Mouse (Mus musculus): Measurements from ENCODE around the gene Praf2. TPM values are rescaled to one million over a fixed set of nuclear protein-coding genes. Genes with fewer than 3 reads are reported as not detected.

Praf2 gene
- total and polyA plus RNA-seq, 3 experiments, result 6.1 to 15.8 (median 6.7) TPM

- intact Hi-C loops (cut with DNase I), result no loop called here
- 51% methylated on average over 10 of the region's 10 CpGs for WGBS
- Histone ChIP-seq H3K27ac (no peak overlapping the region), H3K4me1 (ENCODE audit: control insufficient read depth, insufficient read depth, low read length) (no peaks in the 10 kb centered on the region), H3K4me3 (no peak overlapping the region), H3K9ac (ENCODE audit: low read depth, low read length) (no peak overlapping the region), H3K79me2 (replicated peaks; ENCODE audit: control insufficient read depth, insufficient read depth, low read length) (no peaks in the 10 kb centered on the region), H3K36me3 (ENCODE audit: control insufficient read depth, insufficient read depth, low read length) (no peaks in the 10 kb centered on the region), H3K27me3 (ENCODE audit: control insufficient read depth, insufficient read depth, low read length) (no peaks in the 10 kb centered on the region)
- DNase-seq, result no peak
- TF ChIP-seq CTCF (IDR thresholded peaks at IDR 0.05) (no peak), EP300 (IDR thresholded peaks at IDR 0.05; ENCODE audit: insufficient read depth, low read depth, low read length) (no peak), POLR2A (IDR thresholded peaks at IDR 0.05; ENCODE audit: insufficient read depth, low read depth, low read length) (no peak)
Measured at GRCm38 (mm10) chrX:7740082-7740819, 12.0 kb downstream of the Praf2 start.

- Histone ChIP-seq H3K9ac (ENCODE audit: low read depth, low read length) (no peak overlapping the region), H3K27me3 (ENCODE audit: control insufficient read depth, insufficient read depth, low read length) (no peaks in the 10 kb centered on the region), H3K4me1 (ENCODE audit: control insufficient read depth, insufficient read depth, low read length) (no peaks in the 10 kb centered on the region), H3K4me3 (no peak overlapping the region), H3K36me3 (ENCODE audit: control insufficient read depth, insufficient read depth, low read length) (no peaks in the 10 kb centered on the region), H3K27ac (no peak overlapping the region), H3K79me2 (replicated peaks; ENCODE audit: control insufficient read depth, insufficient read depth, low read length) (no peaks in the 10 kb centered on the region)
- intact Hi-C loops (cut with DNase I), result no loop called here
- WGBS, result 56% methylated on average over 5 of the region's 5 CpGs
- no peak for TF ChIP-seq POLR2A (IDR thresholded peaks at IDR 0.05; ENCODE audit: insufficient read depth, low read depth, low read length)
- no peak for TF ChIP-seq EP300 (IDR thresholded peaks at IDR 0.05; ENCODE audit: insufficient read depth, low read depth, low read length)
- no peak for TF ChIP-seq CTCF (IDR thresholded peaks at IDR 0.05)
- DNase-seq, result no peak
Measured at GRCm38 (mm10) chrX:7741103-7741502, 12.9 kb downstream of the Praf2 start.

GRCm38 (mm10) chrX:7743470-7743869 lies 15.2 kb downstream of the Praf2 start:
- H3K36me3 ChIP-seq (ENCODE audit: control insufficient read depth, insufficient read depth, low read length), result no peaks in the 10 kb centered on the region
- TF ChIP-seq POLR2A (IDR thresholded peaks at IDR 0.05; ENCODE audit: insufficient read depth, low read depth, low read length) (no peak), CTCF (IDR thresholded peaks at IDR 0.05) (peak; percentile 42)
- intact Hi-C loops (cut with DNase I), result no loop called here
- H3K4me3 ChIP-seq, result no peak overlapping the region
- no peak overlapping the region for H3K9ac ChIP-seq (ENCODE audit: low read depth, low read length)
- no peak for DNase-seq
- 50% methylated on average over 5 of the region's 5 CpGs for WGBS
- no peaks in the 10 kb centered on the region for H3K27me3 ChIP-seq (ENCODE audit: control insufficient read depth, insufficient read depth, low read length)
- H3K27ac ChIP-seq, result no peak overlapping the region
- no peaks in the 10 kb centered on the region for H3K79me2 ChIP-seq (replicated peaks; ENCODE audit: control insufficient read depth, insufficient read depth, low read length)
- H3K4me1 ChIP-seq (ENCODE audit: control insufficient read depth, insufficient read depth, low read length), result no peaks in the 10 kb centered on the region

- DNase-seq, result no peak
- Histone ChIP-seq H3K4me1 (ENCODE audit: control insufficient read depth, insufficient read depth, low read length) (no peaks in the 10 kb centered on the region), H3K4me3 (no peak overlapping the region), H3K36me3 (ENCODE audit: control insufficient read depth, insufficient read depth, low read length) (no peaks in the 10 kb centered on the region), H3K9ac (ENCODE audit: low read depth, low read length) (no peak overlapping the region), H3K27me3 (ENCODE audit: control insufficient read depth, insufficient read depth, low read length) (no peaks in the 10 kb centered on the region), H3K27ac (no peak overlapping the region), H3K79me2 (replicated peaks; ENCODE audit: control insufficient read depth, insufficient read depth, low read length) (no peaks in the 10 kb centered on the region)
- TF ChIP-seq EP300 (IDR thresholded peaks at IDR 0.05; ENCODE audit: insufficient read depth, low read depth, low read length), result no peak
- no peak for TF ChIP-seq POLR2A (IDR thresholded peaks at IDR 0.05; ENCODE audit: insufficient read depth, low read depth, low read length)
- TF ChIP-seq CTCF (IDR thresholded peaks at IDR 0.05), result no peak
- WGBS, result 52% methylated on average over 1 of the region's 1 CpGs
- intact Hi-C loops (cut with DNase I), result no loop called here
Measured at GRCm38 (mm10) chrX:7744940-7745339, 16.7 kb downstream of the Praf2 start.

GRCm38 (mm10) chrX:7745429-7745828 lies 17.2 kb downstream of the Praf2 start:
- WGBS, result 84% methylated on average over 8 of the region's 8 CpGs
- intact Hi-C loops (cut with DNase I), result no loop called here
- H3K27me3 ChIP-seq (ENCODE audit: control insufficient read depth, insufficient read depth, low read length), result no peaks in the 10 kb centered on the region

GRCm38 (mm10) chrX:7750432-7751116 lies 22.3 kb downstream of the Praf2 start, which contains the start of gene Ccdc120:
TSS of gene Ccdc120 (minus strand) at chrX:7750905.
- Histone ChIP-seq H3K79me2 (replicated peaks; ENCODE audit: control insufficient read depth, insufficient read depth, low read length) (no peaks in the 10 kb centered on the region), H3K4me3 (peak within 1 kb of the TSS; percentile 53), H3K27me3 (ENCODE audit: control insufficient read depth, insufficient read depth, low read length) (no peaks in the 10 kb centered on the region), H3K9ac (ENCODE audit: low read depth, low read length) (peak within 1 kb of the TSS; percentile 74), H3K4me1 (ENCODE audit: control insufficient read depth, insufficient read depth, low read length) (no peaks in the 10 kb centered on the region), H3K27ac (no peak within 1 kb of the TSS), H3K36me3 (ENCODE audit: control insufficient read depth, insufficient read depth, low read length) (no peaks in the 10 kb centered on the region)
- intact Hi-C loops (cut with DNase I), result no loop called here
- WGBS, result 7% methylated on average over 55 of the region's 56 CpGs
- DNase-seq, result peak; percentile 65 to 66
- TF ChIP-seq CTCF (IDR thresholded peaks at IDR 0.05) (no peak), POLR2A (IDR thresholded peaks at IDR 0.05; ENCODE audit: insufficient read depth, low read depth, low read length) (no peak), EP300 (IDR thresholded peaks at IDR 0.05; ENCODE audit: insufficient read depth, low read depth, low read length) (no peak)

More at GRCm38 (mm10) chrX:7745429-7745828, 17.2 kb downstream of the Praf2 start:
- Histone ChIP-seq H3K79me2 (replicated peaks; ENCODE audit: control insufficient read depth, insufficient read depth, low read length) (no peaks in the 10 kb centered on the region), H3K27ac (no peak overlapping the region), H3K36me3 (ENCODE audit: control insufficient read depth, insufficient read depth, low read length) (no peaks in the 10 kb centered on the region), H3K9ac (ENCODE audit: low read depth, low read length) (no peak overlapping the region), H3K4me1 (ENCODE audit: control insufficient read depth, insufficient read depth, low read length) (no peaks in the 10 kb centered on the region), H3K4me3 (no peak overlapping the region)
- no peak for DNase-seq
- TF ChIP-seq EP300 (IDR thresholded peaks at IDR 0.05; ENCODE audit: insufficient read depth, low read depth, low read length) (no peak), CTCF (IDR thresholded peaks at IDR 0.05) (no peak), POLR2A (IDR thresholded peaks at IDR 0.05; ENCODE audit: insufficient read depth, low read depth, low read length) (no peak)

All from heart, adult 2 months (tissue).